Mouse (Mus musculus) spleen, postnatal 36 days (tissue): Measurements from ENCODE around the gene Dtnb.
A peak's percentile ranks its signal among the peaks of the same experiment; 100 is the strongest.

Experiments used
- DNase-seq, 2 experiments: peaks; one replicate each; pipeline ENCODE4 v3.0.0; 2022; ENCODE audit warnings: low spot score in 2 of 2, mixed read lengths in 1 of 2

Dtnb gene

GRCm38 (mm10) chr12:3773643-3774042 is 201.5 kb downstream of the Dtnb start:
- DNase-seq = no peak

GRCm38 (mm10) chr12:3776015-3776414 is 203.8 kb downstream of the Dtnb start:
- DNase-seq = no peak

DNA sequence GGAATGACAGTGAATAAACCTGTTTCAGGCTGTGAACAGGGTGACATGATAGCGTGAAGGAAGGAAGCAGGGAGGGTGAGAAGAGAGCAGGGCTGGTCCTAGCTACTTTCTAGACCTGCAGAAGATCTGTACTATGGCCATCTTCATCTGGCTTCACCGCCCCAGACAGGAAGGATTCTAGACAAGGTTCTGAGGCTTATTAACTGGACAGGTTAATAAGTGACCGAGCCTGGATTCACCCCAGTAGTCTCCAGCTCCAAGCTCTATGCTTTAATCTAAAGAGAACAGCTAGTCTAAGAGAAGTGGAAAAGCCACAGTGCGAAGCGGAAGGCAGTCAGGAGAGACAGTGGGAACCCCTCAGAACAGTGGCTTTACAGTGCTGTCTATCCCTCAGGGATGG is 205.5 kb downstream of the Dtnb start:
- no peak for DNase-seq

DNA sequence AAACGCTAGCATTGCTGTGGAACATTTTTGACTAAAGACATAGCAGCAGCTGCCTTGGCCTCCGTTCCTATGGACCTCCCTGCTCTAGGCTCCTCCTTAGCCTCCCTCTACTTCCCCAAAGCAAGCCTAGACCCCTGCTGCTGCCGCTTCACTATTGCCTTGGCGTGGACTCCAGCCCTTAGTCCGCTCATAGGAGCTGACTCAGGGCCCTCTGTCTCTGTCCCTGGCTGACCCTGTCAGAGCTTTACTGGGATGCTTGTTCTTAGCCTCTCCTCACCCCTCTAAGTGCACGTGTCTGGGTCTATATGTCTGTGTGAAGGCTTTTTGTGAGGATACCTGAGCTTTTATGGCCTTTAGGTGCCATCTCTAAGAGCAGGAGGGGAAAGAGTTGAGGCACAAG is 206.1 kb downstream of the Dtnb start:
- no peak for DNase-seq

GRCm38 (mm10) chr12:3779639-3780038 is 207.5 kb downstream of the Dtnb start:
- no peak for DNase-seq

DNA sequence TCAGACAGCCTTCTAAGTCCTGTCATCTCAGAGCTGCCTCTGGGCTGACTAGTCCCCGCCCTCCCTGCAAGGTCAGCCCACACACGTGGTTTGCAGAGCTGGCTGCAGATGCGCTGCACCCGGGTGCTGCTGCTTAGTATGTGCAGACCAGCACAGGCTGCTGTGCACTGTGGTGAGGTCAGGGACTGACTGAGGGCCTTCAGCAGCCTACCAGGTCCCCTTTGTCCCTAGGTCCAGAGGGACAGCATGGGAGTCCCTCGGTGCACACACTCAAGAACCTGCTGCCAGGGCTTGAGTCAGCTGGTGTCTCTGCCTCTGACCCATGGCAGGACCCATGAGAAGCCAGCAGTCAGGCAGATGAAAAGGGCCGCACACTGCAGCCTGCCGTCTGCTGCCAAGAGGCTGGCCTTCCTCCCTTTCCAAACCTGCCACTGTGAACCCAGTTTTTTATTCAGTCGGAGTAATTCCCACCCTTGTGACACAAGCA is 208.3 kb downstream of the Dtnb start:
- DNase-seq = peak; percentile 83 to 85

DNA sequence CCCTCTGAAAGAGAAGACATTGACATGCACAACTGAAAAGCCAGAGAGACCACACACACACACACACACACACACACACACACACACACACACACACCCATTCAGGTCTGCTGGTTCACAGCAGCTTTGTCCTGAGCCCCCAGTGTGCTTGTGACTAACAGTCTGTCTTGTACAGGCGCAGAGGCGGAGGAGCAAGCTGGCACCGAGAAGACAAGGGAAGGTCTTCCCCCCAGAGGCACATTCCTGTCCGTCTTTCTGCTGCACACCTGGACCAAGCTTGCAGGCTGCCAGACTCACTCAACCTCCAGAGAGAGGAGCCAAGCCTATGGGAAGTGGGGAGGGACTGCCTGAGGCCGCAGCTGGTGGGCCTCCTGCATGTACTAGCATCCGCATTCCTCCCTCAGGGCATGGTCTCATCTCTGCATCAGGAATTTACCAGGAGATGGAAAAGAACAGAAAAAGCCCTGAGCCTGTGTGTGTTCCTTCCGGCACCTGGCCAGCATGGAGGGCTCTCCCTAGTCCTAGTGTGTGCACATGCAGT is 208.8 kb downstream of the Dtnb start:
- peak in 1 of 2 experiments; percentile 15 for DNase-seq

- peak; percentile 92 to 93 for DNase-seq
Measured at GRCm38 (mm10) chr12:3781482-3781881, 209.3 kb downstream of the Dtnb start.

- DNase-seq = no peak
Measured at GRCm38 (mm10) chr12:3783196-3783825, 211.1 kb downstream of the Dtnb start.

DNA sequence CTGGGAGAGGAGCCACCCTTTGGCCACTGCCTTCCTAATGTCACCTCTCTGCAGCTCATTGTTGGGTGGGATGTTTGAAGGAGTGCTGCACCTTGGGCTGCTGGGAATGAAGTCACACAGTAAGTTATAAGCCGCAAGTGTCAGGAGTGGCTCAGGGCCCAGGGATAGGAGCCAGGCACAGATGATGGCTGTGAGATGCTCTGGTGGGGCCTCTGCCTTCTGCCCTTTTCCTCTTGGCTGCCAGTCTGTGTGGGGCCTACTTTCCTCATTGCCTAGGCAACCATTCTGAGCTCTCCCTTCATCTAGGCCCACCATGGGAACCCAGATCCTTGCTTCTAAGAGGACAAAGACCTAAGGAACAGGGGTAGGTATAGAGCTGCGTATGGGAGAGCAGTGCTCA is 212.1 kb downstream of the Dtnb start:
- no peak for DNase-seq

GRCm38 (mm10) chr12:3784729-3785128 is 212.5 kb downstream of the Dtnb start:
- no peak for DNase-seq

- no peak for DNase-seq
Measured at GRCm38 (mm10) chr12:3787041-3787440, 214.9 kb downstream of the Dtnb start.

DNA sequence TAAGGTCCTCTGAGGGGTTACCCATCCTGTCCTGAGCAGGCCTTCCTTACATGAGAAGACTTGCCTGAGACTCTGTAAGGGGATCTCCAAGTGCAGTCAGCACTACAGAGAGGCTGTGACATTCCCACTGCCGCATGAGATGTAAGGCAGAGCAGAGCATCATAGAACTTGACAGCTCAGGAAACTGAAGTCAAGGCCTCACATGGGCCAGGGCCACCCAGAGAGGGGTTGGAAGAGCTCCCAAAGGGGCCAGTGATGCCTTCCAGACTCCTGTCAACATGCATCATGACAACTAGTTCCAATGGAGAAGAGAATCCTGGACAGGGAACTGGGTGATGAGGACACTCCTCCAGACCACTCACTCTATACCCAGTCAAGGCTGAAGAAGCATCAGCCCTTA is 215.4 kb downstream of the Dtnb start:
- DNase-seq = no peak

DNA sequence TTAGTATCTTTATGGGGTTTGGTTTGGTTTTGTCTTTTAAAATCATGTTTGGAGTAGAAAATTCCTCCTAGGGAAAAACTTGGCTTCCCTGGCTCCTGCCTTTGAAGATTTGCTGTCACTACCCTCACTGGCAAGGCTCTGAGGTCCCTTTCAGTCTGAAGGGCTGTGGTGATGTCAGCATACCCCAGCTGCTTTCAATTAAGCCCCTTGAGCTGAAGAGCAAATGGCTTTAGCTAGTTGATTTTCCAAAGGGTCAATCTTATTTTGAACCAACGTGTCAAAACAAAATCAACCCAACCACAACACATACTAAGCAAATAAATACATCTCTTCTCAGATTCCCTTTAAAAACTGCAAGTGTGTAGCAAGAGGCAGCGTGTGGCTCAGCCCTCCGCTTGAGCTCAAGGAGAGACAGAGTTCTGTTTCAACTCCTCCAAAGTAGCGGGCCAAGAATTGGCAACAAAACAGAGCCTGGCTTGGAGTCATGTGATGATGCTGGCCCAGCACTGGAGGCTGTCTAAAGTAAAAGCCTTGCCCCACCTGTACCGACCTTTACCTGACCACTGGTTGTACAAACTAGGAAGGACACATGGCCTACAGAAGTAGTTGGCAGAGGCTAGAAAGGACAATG is 216.4 kb downstream of the Dtnb start:
- no peak for DNase-seq

GRCm38 (mm10) chr12:3789626-3790185 is 217.5 kb downstream of the Dtnb start:
- no peak for DNase-seq

- DNase-seq = no peak
Measured at GRCm38 (mm10) chr12:3791257-3791656, 219.1 kb downstream of the Dtnb start.

- peak; percentile 91 to 94 for DNase-seq
Measured at GRCm38 (mm10) chr12:3791732-3792131, 219.6 kb downstream of the Dtnb start.

GRCm38 (mm10) chr12:3792248-3792647 is 220.1 kb downstream of the Dtnb start:
- no peak for DNase-seq

GRCm38 (mm10) chr12:3795569-3795968 is 223.4 kb downstream of the Dtnb start:
- DNase-seq = no peak

DNA sequence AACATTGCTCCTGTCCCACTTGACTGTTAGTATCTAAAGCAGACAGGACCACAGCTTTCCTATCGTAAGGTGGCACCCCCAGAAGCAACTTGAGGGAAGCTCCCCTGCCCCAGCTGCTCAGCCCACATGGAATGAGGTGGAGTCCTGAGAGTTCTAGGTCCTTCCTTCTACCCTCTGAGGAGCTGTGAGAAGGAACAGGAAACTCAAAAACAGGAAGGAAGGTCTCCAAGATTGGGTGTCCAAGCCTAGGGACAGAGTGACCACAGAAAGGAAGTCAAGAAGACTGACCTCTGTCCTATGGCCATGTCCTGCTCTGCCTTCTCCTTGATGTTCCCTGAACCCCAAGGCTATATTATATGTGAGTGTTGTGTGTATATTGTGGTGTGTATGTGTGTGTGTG is 227.4 kb downstream of the Dtnb start:
- DNase-seq = no peak

DNA sequence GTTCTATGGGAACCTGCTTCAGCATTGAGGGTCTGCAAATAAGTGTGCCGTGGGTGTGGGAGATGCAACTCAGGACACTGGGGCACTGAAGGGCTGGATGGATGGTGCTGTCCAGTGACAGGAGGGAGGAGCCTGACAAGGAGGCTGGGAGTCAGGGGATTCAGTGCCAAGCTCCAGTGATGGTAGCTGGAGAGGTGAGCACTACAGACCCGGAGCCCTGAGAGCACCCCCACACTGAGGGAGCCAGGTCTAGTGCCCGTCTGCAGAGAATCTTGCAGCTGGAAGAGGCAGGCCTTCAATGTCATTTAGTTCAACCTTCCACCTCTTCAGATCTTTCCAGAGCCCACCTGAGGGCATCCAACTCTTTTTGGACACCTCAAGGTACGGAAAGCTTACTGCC is 233.7 kb downstream of the Dtnb start, which contains the start of gene Dnmt3a:
Gene Dnmt3a, plus strand, starts transcription at position 156 of the 400 bp plus-strand sequence.
- no peak for DNase-seq

GRCm38 (mm10) chr12:3806271-3806684 is 234.1 kb downstream of the Dtnb start:
- peak; percentile 77 to 80 for DNase-seq
